13 mouse cellular contexts compared by ENCODE assay signal in the genomic region with DNA sequence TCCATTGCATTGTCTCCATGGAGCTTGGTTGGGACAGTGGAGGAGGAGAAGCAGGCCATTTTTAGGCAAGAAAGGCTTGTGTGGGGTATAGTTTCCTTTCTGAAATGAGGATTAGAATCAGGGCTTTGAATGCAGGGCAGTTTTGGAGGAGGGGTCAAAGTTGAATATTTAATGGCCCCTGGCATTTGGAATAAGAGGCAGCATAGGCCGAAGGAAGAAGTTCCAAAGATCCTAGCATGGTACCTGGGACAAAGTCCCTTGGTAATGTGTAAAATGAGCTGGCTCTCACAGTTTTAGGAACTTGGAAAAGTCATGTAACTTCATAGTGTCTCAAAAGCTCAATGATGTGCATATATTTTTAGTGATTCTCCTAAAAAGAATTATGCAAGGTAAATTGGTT. TPM values are rescaled to one million over a fixed set of nuclear protein-coding genes. Genes with fewer than 3 reads are reported as not detected.
DNase-seq lines count a peak whose midpoint lies in the region; TF ChIP-seq lines count a peak whose summit lies in the region.
"Had no signal": no experiment of that assay in that cellular context is flagged by ENCODE, and none has a peak within 500 bp of the region (broad histone marks: within the 10 kb centered on the region; RNA-seq: fewer than 3 reads in every experiment).

No protein-coding gene starts in this region.

- 64% methylated on average over 1 of the region's 1 CpGs for WGBS in kidney, adult 2 months
- WGBS in limb, embryonic 10.5 days, result 100% methylated on average over 1 of the region's 1 CpGs

- peaks cover 5% of the 10 kb centered on the region for H3K36me3 ChIP-seq in kidney, adult 2 months (ENCODE audit: control insufficient read depth, insufficient read depth, low read length)
- H3K36me3 ChIP-seq in limb, embryonic 10.5 days, result peaks cover 6% of the 10 kb centered on the region; the same call in 1 of the 2 replicates

- TF ChIP-seq CTCF in kidney, adult 2 months (conservative IDR thresholded peaks at IDR 0.05; ENCODE audit: insufficient read depth, insufficient read length, low read depth, low read length), result no peak

- DNase-seq in kidney, adult 2 months, result peak; percentile 76
- DNase-seq in kidney, postnatal 10 days, result no peak
- peak; percentile 71 for DNase-seq in kidney, adult 9 months
- DNase-seq in kidney, adult 11 months, result no peak
- no peak for DNase-seq in limb, embryonic 10.5 days (ENCODE audit: low spot score)
- no peak for DNase-seq in cerebellum, adult 11-12 months
- DNase-seq: B cell, adult 2 months; cerebellum, adult 11 months; cerebellum, adult 18-20 months; cerebellum, adult 2 months had no signal

- TF ChIP-seq POLR2A in kidney, adult 2 months (IDR thresholded peaks at IDR 0.05; ENCODE audit: low read depth, low read length), result no peak

- H3K4me3 ChIP-seq in kidney, adult 2 months (ENCODE audit: insufficient read depth, low read depth, low read length), result no peak overlapping the region
- no peak overlapping the region for H3K4me3 ChIP-seq in limb, embryonic 10.5 days

- no peak overlapping the region for H3K27ac ChIP-seq in kidney, adult 2 months (ENCODE audit: insufficient read depth, low read depth, low read length)
- H3K27ac ChIP-seq in limb, embryonic 10.5 days, result peak overlapping the region; percentile 44; the same call in 1 of the 2 replicates

- peaks cover 31% of the 10 kb centered on the region for H3K4me1 ChIP-seq in kidney, adult 2 months (ENCODE audit: control insufficient read depth, insufficient read depth, low read length)
- H3K4me1 ChIP-seq in limb, embryonic 10.5 days, result peaks cover 61% of the 10 kb centered on the region

- H3K9me3 ChIP-seq in limb, embryonic 10.5 days (replicated peaks), result no peaks in the 10 kb centered on the region
- H3K9me3 ChIP-seq: G1E had no signal

- H3K27me3 ChIP-seq in kidney, adult 2 months (replicated peaks; ENCODE audit: control insufficient read depth, insufficient read depth, low read length), result no peaks in the 10 kb centered on the region
- H3K27me3 ChIP-seq in limb, embryonic 10.5 days (ENCODE audit: low read depth, poor library complexity, severe bottlenecking), result no peaks in the 10 kb centered on the region
- H3K27me3 ChIP-seq: CH12.LX, Patski had no signal

RNA-seq across cellular contexts. Expression of a gene that starts 27.1 kb away (rescaled TPM):
- polyA plus RNA-seq in kidney, adult 2 months (2012; rRNA removed), result 68.2 and 74.5 TPM in 2 replicates
- polyA plus RNA-seq in limb, embryonic 10.5 days (2016; fragmentation: Nextera tagmentation; extraction: Ambion mirVana), result 8.2 and 9.8 TPM in 2 replicates

RNA-seq across cellular contexts. Expression of a gene that starts 54.6 kb away (rescaled TPM):
- polyA plus RNA-seq in kidney, adult 2 months (2012; rRNA removed), result 37.6 and 46.0 TPM in 2 replicates
- polyA plus RNA-seq in limb, embryonic 10.5 days (2016; fragmentation: Nextera tagmentation; extraction: Ambion mirVana), result 12.9 and 14.2 TPM in 2 replicates

Comparison
In these comparisons a context has a peak if more than half of its experiments do, and no peak if none do; other contexts are left out.
1. DNase-seq: peak in kidney, adult 2 months (single experiment) and kidney, adult 9 months (single experiment); none in kidney, postnatal 10 days (single experiment), kidney, adult 11 months (single experiment), limb, embryonic 10.5 days (single experiment) and cerebellum, adult 11-12 months (single experiment).